Comparison of ENCODE assay signal across 13 mouse cellular contexts in the genomic region with DNA sequence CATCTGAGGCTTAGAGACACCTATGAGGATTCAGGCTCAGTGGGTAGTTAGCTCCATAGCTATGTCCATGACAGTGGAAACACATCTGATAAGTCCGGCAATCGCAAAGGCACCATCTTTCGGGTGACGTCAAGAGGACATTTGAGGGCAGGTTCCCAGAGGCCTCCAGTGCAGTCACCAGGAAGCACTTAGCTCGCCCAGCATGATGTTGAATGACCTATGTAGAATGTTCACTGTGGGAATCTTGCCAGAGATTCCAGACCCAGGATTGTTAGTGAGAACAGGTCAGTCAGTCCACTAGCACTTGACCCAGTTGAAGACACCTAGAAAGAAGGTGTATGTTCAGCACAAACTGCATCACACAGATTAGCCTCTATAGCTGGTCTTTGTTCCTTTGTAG. TPM values are rescaled to one million over a fixed set of nuclear protein-coding genes. Genes with fewer than 3 reads are reported as not detected.
"Had no signal": no experiment of that assay in that cellular context is flagged by ENCODE, and none has a peak within 500 bp of the region (broad histone marks: within the 10 kb centered on the region; RNA-seq: fewer than 3 reads in every experiment).

No protein-coding gene starts in this region.

- H3K27ac ChIP-seq: liver, embryonic 15.5 days; midbrain, embryonic 15.5 days; neural tube, embryonic 12.5 days had no signal

- H3K4me3 ChIP-seq: liver, embryonic 15.5 days; midbrain, embryonic 15.5 days; neural tube, embryonic 12.5 days had no signal

- H3K4me2 ChIP-seq: liver, embryonic 11.5 days; liver, embryonic 15.5 days; midbrain, embryonic 15.5 days; neural tube, embryonic 12.5 days had no signal

- H3K9me3 ChIP-seq: liver, embryonic 15.5 days; midbrain, embryonic 15.5 days; neural tube, embryonic 12.5 days had no signal

- H3K9ac ChIP-seq: liver, embryonic 15.5 days; midbrain, embryonic 15.5 days; neural tube, embryonic 12.5 days had no signal

- ATAC-seq: lung, postnatal 0 days; midbrain, embryonic 15.5 days had no signal

- DNase-seq: left cerebral cortex, postnatal 4 days; lung, adult 2 months; lung, postnatal 36 days; right cerebral cortex, postnatal 4 days; spleen, adult 18-20 months; thymus, adult 18-20 months had no signal

- H3K27me3 ChIP-seq: liver, embryonic 15.5 days; midbrain, embryonic 15.5 days; neural tube, embryonic 12.5 days had no signal

RNA-seq across cellular contexts. Expression of a gene that starts 48.1 kb away (rescaled TPM):
- total RNA-seq: megakaryocyte progenitor cell, adult 5-6 weeks; neutrophil, adult 5-6 weeks had no signal
